Mouse (Mus musculus): ENCODE measurements at regions not wholly inside any gene's neighbourhood (a gene's known extent, or its start where the extent isn't known, plus 50 kb on each side); places are given as distances from the start of the nearest gene placed in this dataset.

DNA sequence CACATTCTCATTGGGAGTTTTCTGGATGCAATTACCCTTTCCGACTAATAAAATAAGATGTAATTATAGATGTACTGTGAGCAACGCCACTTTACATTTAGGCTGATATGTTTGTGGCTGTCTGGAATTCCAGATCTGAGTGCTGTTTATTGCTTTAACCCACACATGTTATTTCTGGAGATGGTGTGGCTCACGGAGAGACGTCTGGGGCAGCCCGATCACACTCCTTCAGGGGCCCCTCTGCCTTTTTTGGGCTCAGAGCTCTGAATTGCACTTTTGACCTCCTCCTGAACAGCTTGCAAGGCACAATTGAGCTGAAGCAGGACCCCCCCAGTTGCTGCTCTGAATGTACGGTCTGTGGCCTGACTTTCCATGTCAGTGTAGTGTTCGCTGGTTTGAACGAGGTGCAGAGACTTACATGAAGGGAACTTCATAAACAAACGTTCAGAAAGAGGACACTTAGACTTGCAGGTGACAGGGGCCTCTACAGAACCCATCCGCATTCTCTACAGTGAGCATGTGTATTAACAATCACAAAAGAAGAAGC lies 55.1 kb upstream of the Sfrp2 start:
- Histone ChIP-seq H3K4me3 (ENCODE audit: low read depth, low read length) (no peak overlapping the region), H3K36me3 (ENCODE audit: control insufficient read depth, insufficient read depth, low read length) (no peaks in the 10 kb centered on the region), H3K27me3 (ENCODE audit: control insufficient read depth, insufficient read depth, low read length) (no peaks in the 10 kb centered on the region), H3K4me2 (ENCODE audit: low read depth, low read length) (no peak overlapping the region), H3K9ac (replicated peaks; ENCODE audit: low read depth, low read length) (no peak overlapping the region), H3K4me1 (ENCODE audit: control insufficient read depth, insufficient read depth, low read length) (no peaks in the 10 kb centered on the region), H3K9me3 (ENCODE audit: control insufficient read depth, low read length) (no peaks in the 10 kb centered on the region), H3K27ac (ENCODE audit: low read depth, low read length) (no peak overlapping the region)
- no peak for ATAC-seq (ENCODE audit: low read depth)
- WGBS = 39% methylated on average over 10 of the region's 10 CpGs

DNA sequence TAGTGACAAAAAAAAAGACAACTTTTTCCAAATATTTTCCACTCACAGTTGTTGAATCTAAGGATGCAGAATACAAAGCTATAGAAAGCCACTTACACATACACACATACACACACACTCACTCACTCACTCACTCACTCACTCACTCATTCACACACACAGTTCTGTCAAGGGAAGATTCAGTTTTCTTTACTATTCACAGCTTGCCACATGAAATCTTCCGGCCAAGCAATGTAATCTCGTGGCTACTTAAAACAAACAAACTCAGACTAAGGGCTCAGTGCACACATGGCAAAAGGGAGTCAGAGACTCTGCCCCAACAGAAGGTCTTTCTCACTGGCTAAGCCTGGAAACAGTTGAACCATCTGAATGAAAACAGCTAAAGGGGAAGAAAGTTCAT lies 53.8 kb upstream of the Sfrp2 start:
- Histone ChIP-seq H3K9ac (replicated peaks; ENCODE audit: low read depth, low read length) (no peak overlapping the region), H3K4me1 (ENCODE audit: control insufficient read depth, insufficient read depth, low read length) (no peaks in the 10 kb centered on the region), H3K9me3 (ENCODE audit: control insufficient read depth, low read length) (no peaks in the 10 kb centered on the region), H3K27me3 (ENCODE audit: control insufficient read depth, insufficient read depth, low read length) (no peaks in the 10 kb centered on the region), H3K4me3 (ENCODE audit: low read depth, low read length) (no peak overlapping the region), H3K27ac (ENCODE audit: low read depth, low read length) (no peak overlapping the region), H3K4me2 (ENCODE audit: low read depth, low read length) (no peak overlapping the region), H3K36me3 (ENCODE audit: control insufficient read depth, insufficient read depth, low read length) (no peaks in the 10 kb centered on the region)
- WGBS = 82% methylated on average over 2 of the region's 2 CpGs
- ATAC-seq (ENCODE audit: low read depth) = no peak

- 63% methylated on average over 6 of the region's 6 CpGs for WGBS
- H3K27me3 ChIP-seq (ENCODE audit: control insufficient read depth, insufficient read depth, low read length) = no peaks in the 10 kb centered on the region
- no peak overlapping the region for H3K9ac ChIP-seq (replicated peaks; ENCODE audit: low read depth, low read length)
- H3K27ac ChIP-seq (ENCODE audit: low read depth, low read length) = no peak overlapping the region
- no peak overlapping the region for H3K4me3 ChIP-seq (ENCODE audit: low read depth, low read length)
- no peaks in the 10 kb centered on the region for H3K9me3 ChIP-seq (ENCODE audit: control insufficient read depth, low read length)
- no peak overlapping the region for H3K4me2 ChIP-seq (ENCODE audit: low read depth, low read length)
- no peaks in the 10 kb centered on the region for H3K36me3 ChIP-seq (ENCODE audit: control insufficient read depth, insufficient read depth, low read length)
- ATAC-seq (ENCODE audit: low read depth) = no peak
- no peaks in the 10 kb centered on the region for H3K4me1 ChIP-seq (ENCODE audit: control insufficient read depth, insufficient read depth, low read length)
These were observed 51.5 kb upstream of the Sfrp2 start for GRCm38 (mm10) chr3:83714572-83714971.

Measured in neural tube, embryonic 14.5 days (tissue).